Mouse (Mus musculus) lung, adult 2 months (tissue): ENCODE data around the gene Olfr293. TPM values are rescaled to one million over a fixed set of nuclear protein-coding genes. Genes with fewer than 3 reads are reported as not detected.

ENCODE experiments used
- DNase-seq: peaks from one replicate; pipeline ENCODE4 v3.0.0; 2022
- H3K4me1 ChIP-seq: fragments of 200-500 bp; 2 replicates; pipeline ENCODE4 v1.6.1; 2011; ENCODE audit warnings: low read length; ENCODE audit not compliant: control insufficient read depth, insufficient read depth
- H3K4me3 ChIP-seq: fragments of 200-500 bp; replicated peaks from 2 replicates; pipeline ENCODE3; 2011; ENCODE audit warnings: low read depth, mild to moderate bottlenecking, control low read depth, low read length; ENCODE audit errors: extremely low read depth
- CTCF ChIP-seq: fragments of 200-500 bp; IDR thresholded peaks from 2 replicates; pipeline ENCODE4 v1.5.1; 2011; ENCODE audit warnings: mild to moderate bottlenecking, low read length, control low read depth; ENCODE audit not compliant: insufficient read depth
- POLR2A ChIP-seq: fragments of 200-500 bp; IDR thresholded peaks from 2 replicates; pipeline ENCODE4 v1.6.1; 2011; ENCODE audit warnings: low read depth, mild to moderate bottlenecking, control low read depth, low read length, borderline replicate concordance; ENCODE audit errors: extremely low read depth
- WGBS: fragments of 180-500 bp; shearing (Covaris S2); methylation state at CpG from one replicate; pipeline ENCODE4 v1.1.7; 2018; 5-methylcytosine and 5-hydroxymethylcytosine counted together
- polyA plus RNA-seq: library from polyadenylated mRNA; depleted of rRNA; stranded (reverse); fragments of >200 nt; gene quantifications from 2 replicates; pipeline ENCODE4 v1.2.3, GENCODE M21; 2012; rRNA removed

Gene Olfr293
- not detected in 2 replicates for polyA plus RNA-seq

DNA sequence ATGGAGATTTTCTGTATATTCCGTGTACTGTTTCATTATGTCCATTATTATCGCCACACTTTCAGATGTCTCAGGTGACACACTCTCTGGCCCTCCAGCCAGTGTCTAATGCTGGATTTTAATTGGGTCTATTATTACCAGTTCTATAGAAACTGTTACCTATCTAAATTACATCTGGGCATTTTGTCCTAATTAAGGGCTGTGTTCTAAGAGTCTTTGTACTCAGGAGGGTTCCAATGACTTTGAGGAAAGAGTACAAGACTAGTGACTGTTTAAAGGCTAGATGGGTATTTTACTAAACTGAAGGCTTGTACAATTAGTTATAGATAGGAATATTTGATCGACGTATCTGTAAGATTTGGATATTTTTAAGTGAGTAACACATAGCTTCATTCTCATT lies at the start of gene Olfr293:
Gene Olfr293 (plus strand): TSS at position 301 of the 400 bp plus-strand sequence.
- 85% methylated on average over 4 of the region's 4 CpGs for WGBS
- TF ChIP-seq POLR2A (no peak), CTCF (no peak)
- no peaks in the 10 kb centered on the region for H3K4me1 ChIP-seq
- H3K4me3 ChIP-seq = no peak within 1 kb of the TSS
- no peak for DNase-seq

DNA sequence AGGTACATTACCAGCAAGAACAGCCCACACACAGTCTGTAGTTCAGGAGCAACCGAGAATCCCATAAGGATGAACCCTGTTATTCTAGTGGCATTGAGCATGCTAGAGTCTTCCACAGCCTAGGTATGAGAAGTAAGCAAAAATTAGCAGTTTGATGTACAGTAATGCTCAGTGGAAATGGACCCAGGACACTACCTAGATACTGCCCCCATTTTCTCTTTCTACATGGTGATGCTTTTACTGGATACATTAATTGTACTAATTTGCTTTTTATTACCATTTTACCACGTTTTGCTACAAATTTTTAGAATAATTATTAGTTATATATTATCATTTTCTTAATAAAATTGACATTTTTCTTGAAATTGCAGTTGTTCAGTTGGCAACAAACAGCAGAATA lies 32.3 kb upstream of the Olfr293 start, which contains the start of gene Olfr294:
Gene Olfr294 (minus strand): TSS at position 101 of the 400 bp plus-strand sequence.
- no peak within 1 kb of the TSS for H3K4me3 ChIP-seq
- DNase-seq = no peak
- 48% methylated on average over 2 of the region's 2 CpGs for WGBS
- TF ChIP-seq CTCF (no peak), POLR2A (no peak)
- H3K4me1 ChIP-seq = no peaks in the 10 kb centered on the region

- Histone ChIP-seq H3K4me3 (no peak within 1 kb of the TSS), H3K4me1 (no peaks in the 10 kb centered on the region)
- DNase-seq = no peak
- TF ChIP-seq CTCF = no peak
- no peak for TF ChIP-seq POLR2A
Measured at GRCm38 (mm10) chr7:86688030-86688429, 39.2 kb downstream of the Olfr293 start, which contains the start of gene Olfr292. Olfr292 (plus strand) TSS chr7:86688330.

Other genes with a start within 250 kb of the Olfr293 start
- not detected in 2 replicates for gene Olfr301, start 245.2 kb upstream of the Olfr293 start, polyA plus RNA-seq
- not detected in 2 replicates for gene Olfr299, start 189.1 kb upstream of the Olfr293 start, polyA plus RNA-seq
- not detected in 2 replicates for gene Olfr298, start 156.6 kb upstream of the Olfr293 start, polyA plus RNA-seq
- not detected in 2 replicates for gene Olfr297, start 129.1 kb upstream of the Olfr293 start, polyA plus RNA-seq
- gene Olfr295, start 65.2 kb upstream of the Olfr293 start, polyA plus RNA-seq = not detected in 2 replicates
- gene Olfr294, start 32.4 kb upstream of the Olfr293 start, polyA plus RNA-seq = not detected in 2 replicates
- not detected in 2 replicates for gene Olfr292, start 39.3 kb downstream of the Olfr293 start, polyA plus RNA-seq
- 0.05 and 0.11 TPM in 2 replicates for gene Folh1, start 126.9 kb downstream of the Olfr293 start, polyA plus RNA-seq
- gene Vmn2r77, start 146.0 kb downstream of the Olfr293 start, polyA plus RNA-seq = not detected in 2 replicates